Mouse (Mus musculus) subcutaneous adipose tissue, adult 2 months (tissue): Measurements from ENCODE around the gene Olfr849. TPM values are rescaled to one million over a fixed set of nuclear protein-coding genes. Genes with fewer than 3 reads are reported as not detected.

ENCODE experiments used
- polyA plus RNA-seq: library from polyadenylated mRNA; depleted of rRNA; stranded (reverse); fragments of >200 nt; gene quantifications from 2 replicates; pipeline ENCODE4 v1.2.3, GENCODE M21; 2012; ENCODE audit warnings: low replicate concordance; rRNA removed

Olfr849 gene
- not detected in 2 replicates for polyA plus RNA-seq

GRCm38 (mm10) chr9:19439966-19440365 lies at the start of gene Olfr849:
TSS of gene Olfr849 (plus strand) at chr9:19440266.

GRCm38 (mm10) chr9:19478148-19478547 lies 38.1 kb downstream of the Olfr849 start, which contains the start of gene Olfr850:
TSS of gene Olfr850 (minus strand) at chr9:19478248.

GRCm38 (mm10) chr9:19492995-19493394 lies 52.9 kb downstream of the Olfr849 start, which contains the start of gene Olfr851:
TSS of gene Olfr851 (plus strand) at chr9:19493295.

Other genes starting within 250 kb of the Olfr849 start
- not detected in 2 replicates for gene Olfr843, start 188.3 kb upstream of the Olfr849 start, polyA plus RNA-seq
- not detected in 2 replicates for gene Olfr844, start 123.9 kb upstream of the Olfr849 start, polyA plus RNA-seq
- gene Olfr845, start 103.8 kb upstream of the Olfr849 start, polyA plus RNA-seq = not detected in 2 replicates
- not detected in 2 replicates for gene Olfr846, start 76.3 kb upstream of the Olfr849 start, polyA plus RNA-seq
- not detected in 2 replicates for gene Olfr847, start 61.6 kb upstream of the Olfr849 start, polyA plus RNA-seq
- not detected in 2 replicates for gene Olfr850, start 38.0 kb downstream of the Olfr849 start, polyA plus RNA-seq
- not detected in 2 replicates for gene Olfr851, start 53.0 kb downstream of the Olfr849 start, polyA plus RNA-seq
- gene Olfr853, start 100.8 kb downstream of the Olfr849 start, polyA plus RNA-seq = not detected in 2 replicates
- gene Olfr854, start 127.1 kb downstream of the Olfr849 start, polyA plus RNA-seq = not detected in 2 replicates
- gene Olfr855, start 142.4 kb downstream of the Olfr849 start, polyA plus RNA-seq = not detected in 2 replicates
- gene Zfp317, start 181.8 kb downstream of the Olfr849 start, polyA plus RNA-seq = 7.9 and 16.4 TPM in 2 replicates